Mouse (Mus musculus) bone marrow macrophage, adult 2 months (primary cell): Measurements from ENCODE around the gene Cfap57.

ENCODE experiments used
- CTCF ChIP-seq: IDR thresholded peaks from 2 replicates; pipeline ENCODE4 v1.5.1; 2012; ENCODE audit warnings: low read depth, mild to moderate bottlenecking, low read length, moderate library complexity
- POLR2A ChIP-seq: IDR thresholded peaks from 2 replicates; pipeline ENCODE4 v1.6.1; 2012; ENCODE audit warnings: mild to moderate bottlenecking, low read depth, low read length, borderline replicate concordance

- TF ChIP-seq CTCF (no peak), POLR2A (no peak)
Measured at GRCm38 (mm10) chr4:118518208-118518607, 102.4 kb downstream of the Cfap57 start.
